Mouse (Mus musculus) thymus, adult 2 months (tissue): ENCODE results near the gene Myom1.

ENCODE experiments used
- CTCF ChIP-seq: fragments of 200-500 bp; IDR thresholded peaks from 2 replicates; pipeline ENCODE4 v1.5.1; 2012; ENCODE audit warnings: mild to moderate bottlenecking, control low read depth, low read length, moderate library complexity, borderline replicate concordance; ENCODE audit not compliant: control insufficient read depth, poor library complexity, insufficient read depth; ENCODE audit errors: extremely low read depth
- POLR2A ChIP-seq: fragments of 200-500 bp; IDR thresholded peaks from 2 replicates; pipeline ENCODE4 v1.6.1; 2012; ENCODE audit warnings: mild to moderate bottlenecking, low read length, control low read depth, moderate library complexity; ENCODE audit not compliant: control insufficient read depth, poor library complexity, insufficient read depth; ENCODE audit errors: extremely low read depth

GRCm38 (mm10) chr17:71102571-71103551, 100.4 kb downstream of the Myom1 start:
- TF ChIP-seq CTCF: no peak
- no peak for TF ChIP-seq POLR2A
